Mouse (Mus musculus) cortical plate, adult 2 months (tissue): Measurements from ENCODE around the gene Nckap1l.

Experiments used
- CTCF ChIP-seq: fragments of 200-500 bp; IDR thresholded peaks from 2 replicates; pipeline ENCODE4 v1.5.1; 2011; ENCODE audit warnings: mild to moderate bottlenecking, control low read depth, low read length; ENCODE audit not compliant: insufficient read depth; ENCODE audit errors: extremely low read depth
- POLR2A ChIP-seq: fragments of 200-500 bp; IDR thresholded peaks from 2 replicates; pipeline ENCODE4 v1.6.1; 2011; ENCODE audit warnings: mild to moderate bottlenecking, low read length, control low read depth; ENCODE audit not compliant: insufficient read depth; ENCODE audit errors: extremely low read depth

- no peak for TF ChIP-seq POLR2A
- no peak for TF ChIP-seq CTCF
Observed at GRCm38 (mm10) chr15:103479080-103479606, 25.5 kb downstream of the Nckap1l start.
